Mouse (Mus musculus) spleen, adult 18-20 months (tissue): ENCODE results near the gene Mef2c.
A peak's percentile ranks its signal among the peaks of the same experiment; 100 is the strongest.

Source experiments
- DNase-seq, 2 experiments: peaks; one replicate each; pipeline ENCODE4 v3.0.0; 2022; ENCODE audit warnings: mixed read lengths in 2 of 2

Gene Mef2c

DNA sequence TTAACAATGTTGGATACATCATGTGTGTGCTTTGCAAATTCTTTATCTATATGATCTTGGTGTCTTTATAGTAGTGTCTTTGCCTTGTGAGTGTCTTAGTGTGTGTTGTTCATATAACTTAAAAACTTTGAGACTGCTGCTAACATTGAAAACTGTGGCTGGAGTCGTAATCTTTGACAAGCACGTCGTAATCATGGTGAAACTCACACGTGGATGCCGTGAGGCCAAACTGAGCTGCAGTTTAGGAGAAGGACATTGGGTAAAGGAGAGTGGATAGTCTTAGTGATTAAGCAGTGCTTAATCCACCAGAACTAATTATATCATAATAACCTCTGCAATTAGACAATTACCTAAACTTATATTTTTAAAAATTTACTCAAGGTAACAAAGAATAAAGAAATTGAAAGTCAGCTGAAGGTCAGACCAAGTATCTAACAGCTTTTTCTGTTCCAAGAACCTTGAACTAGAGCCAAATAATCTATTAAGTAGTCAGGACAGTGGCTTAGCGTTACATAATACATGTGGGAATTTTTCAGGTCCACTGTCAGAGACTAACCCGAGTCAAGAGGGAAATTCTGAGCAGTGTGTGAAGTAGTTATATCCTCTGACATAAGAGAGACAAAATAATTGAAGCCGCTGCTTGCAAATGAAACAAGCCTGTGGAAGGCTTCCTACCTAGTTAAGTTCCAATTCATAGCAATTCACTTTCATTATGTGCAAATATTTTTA, 70.2 kb downstream of the Mef2c start:
- DNase-seq = no peak

DNA sequence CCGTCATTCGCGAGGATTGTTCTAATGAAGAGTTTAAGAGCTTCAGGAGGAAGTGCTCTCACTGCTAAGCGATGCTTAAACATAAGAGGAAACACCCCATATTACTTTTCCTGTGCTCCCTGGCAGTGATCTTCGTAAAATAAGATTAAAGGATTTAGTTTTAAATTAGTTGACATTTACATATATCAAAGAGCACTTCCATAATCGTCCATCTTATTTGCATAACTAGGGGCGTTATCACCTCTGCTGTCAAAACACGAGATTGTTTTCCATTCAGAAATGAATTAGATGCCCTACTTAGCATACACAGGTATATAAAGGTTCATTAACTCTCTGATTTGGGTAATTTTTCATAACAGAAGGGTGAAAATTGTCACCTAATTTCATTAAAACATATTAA, 71.0 kb downstream of the Mef2c start:
- no peak for DNase-seq

DNA sequence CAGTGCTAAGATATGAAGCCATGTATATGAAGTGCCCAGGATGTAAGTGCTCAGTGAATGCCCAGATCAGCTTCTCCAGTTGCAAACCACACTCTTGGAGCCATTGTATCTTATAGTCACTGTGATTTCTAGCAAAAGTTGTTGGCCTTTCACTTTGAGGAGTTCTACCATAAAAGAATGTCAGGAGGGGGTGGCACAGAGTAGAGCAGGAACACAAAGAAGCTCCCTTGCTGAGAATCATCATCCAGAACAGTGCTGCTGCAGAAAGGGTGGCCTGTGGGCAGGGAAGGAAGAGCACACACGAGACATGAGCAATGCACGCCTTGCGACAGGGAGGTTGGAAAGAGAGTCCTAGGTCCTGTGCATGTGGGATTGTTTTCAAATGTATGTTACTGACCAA, 75.6 kb downstream of the Mef2c start:
- DNase-seq = no peak

DNA sequence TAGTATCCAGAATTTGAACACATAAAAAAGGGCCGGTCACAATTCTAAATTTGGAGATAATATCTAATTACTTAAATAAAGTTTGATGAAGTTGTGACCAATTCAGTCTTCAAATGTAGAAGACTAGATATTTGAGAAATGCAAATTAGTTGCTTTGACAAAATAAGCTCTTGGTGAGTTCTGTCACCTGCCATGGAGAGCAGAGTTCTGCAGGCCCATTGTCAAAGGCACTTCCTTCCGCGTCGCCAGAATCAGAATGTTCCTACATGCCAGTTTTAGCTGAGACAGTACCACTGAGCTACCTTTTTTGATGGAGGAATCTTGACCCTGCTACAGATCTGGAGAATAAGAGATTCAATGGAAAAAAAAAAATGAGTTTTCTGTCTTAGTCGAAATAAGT, 77.0 kb downstream of the Mef2c start:
- no peak for DNase-seq

DNA sequence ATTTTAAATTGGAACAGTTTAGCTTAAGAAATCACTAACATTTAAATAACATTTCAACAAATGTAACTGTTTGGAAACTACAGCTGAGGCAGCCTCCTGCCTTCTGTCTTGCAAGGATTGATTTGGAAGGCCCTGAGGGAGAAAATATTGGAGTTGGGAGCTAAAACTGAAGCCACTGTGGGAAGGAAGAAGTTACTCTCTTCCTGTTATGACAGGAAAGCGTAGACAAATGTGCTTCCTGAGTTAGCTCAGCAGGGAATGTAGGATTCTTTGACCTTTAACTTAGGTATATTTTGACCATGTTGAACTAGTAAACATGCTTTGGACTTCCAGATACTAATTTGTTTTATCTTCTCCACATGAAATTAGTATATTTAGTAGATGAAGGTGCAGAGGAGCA, 78.7 kb downstream of the Mef2c start:
- DNase-seq = no peak

DNA sequence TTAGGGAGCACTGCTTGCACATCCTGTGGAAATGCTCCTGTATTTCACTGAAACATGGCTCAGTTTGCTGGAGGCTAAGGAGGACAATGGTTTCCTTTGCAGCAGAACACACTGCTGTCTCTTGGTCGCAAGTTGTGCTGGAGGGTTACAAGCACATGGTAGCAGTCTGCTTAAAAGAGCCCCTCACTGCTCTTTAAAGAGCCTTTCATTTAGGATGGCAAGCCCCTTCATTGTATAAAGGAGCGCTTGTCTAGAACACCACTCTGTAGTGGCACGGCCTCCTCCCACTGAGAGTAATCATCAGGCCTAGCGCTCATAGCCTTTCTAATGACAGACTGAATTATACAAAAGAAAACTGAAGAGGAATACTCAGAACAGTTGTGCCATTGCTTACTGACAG, 80.0 kb downstream of the Mef2c start:
- DNase-seq = no peak

DNA sequence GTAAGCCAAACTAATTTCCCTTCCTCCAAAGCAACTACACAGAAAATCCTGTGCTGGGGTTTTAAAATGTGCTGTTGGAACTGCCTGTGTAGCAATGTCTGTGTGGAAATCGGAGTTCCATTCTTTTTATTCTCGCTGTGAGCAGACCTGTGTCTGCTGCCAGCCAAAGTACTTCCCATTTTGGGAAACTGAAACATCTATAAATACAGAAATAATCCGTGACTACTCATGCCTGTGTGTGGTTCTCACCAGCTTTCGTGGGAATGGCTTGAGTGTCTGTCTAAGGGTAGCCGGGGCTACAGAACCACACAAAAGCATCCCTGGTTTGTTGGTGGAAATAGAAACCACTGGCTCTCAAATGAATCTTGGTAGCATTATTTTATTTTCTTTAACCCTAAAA, 81.5 kb downstream of the Mef2c start:
- DNase-seq = no peak

DNA sequence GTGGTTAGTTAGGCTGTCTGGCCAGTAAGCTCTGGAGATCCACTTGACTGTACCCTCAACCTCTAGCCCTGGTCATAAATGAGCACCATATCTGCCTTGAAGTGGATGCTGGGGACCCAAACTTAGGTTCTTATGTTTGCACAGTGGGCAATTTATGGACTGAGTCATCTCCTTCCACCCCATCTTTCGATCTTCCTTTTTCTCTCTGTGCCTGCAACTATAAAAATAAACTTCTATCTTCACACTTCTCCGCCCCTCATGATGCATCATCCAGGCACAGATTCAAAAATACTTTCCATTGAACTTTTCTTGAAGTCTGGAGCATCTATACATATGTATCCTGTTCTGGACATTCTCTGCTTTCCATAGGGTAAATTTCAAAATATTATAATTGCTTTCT, 84.4 kb downstream of the Mef2c start:
- DNase-seq = no peak

DNA sequence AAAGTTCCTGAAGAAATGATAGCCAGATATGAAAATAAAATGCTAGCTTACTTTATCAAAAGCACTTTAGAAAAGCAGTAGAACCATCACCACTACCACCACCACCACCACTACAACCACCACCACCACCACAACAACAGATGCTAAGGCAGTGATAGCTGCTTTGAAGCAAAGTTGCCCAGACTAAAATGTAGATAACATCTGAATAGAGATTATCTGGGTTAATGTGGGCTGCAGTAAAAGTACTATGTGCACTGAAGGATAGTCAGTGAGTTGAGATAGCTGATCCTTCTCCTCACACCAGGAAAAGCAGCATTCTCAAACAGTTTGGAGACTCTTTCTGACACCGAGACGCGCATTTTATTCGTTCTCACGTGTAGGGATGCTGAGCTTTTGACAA, 87.1 kb downstream of the Mef2c start:
- DNase-seq = no peak

DNA sequence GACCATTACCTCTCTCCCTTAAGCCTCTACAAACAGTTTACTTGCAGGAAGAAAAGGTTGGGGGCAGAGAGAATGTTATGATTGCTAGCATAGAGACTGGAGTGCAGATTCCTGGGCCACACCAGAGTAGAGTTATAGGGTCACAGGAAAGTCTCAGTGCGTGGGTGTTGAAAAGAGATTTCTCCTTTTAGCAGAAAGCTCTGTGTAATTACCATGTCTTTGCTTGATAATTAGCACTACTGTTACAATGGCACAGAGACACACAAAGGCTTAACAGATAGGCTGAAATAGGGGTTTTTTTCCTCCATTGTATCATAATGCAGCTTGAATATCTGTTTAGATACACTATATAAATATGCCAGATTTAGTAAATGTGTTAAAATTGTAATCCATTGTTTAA, 91.6 kb downstream of the Mef2c start:
- DNase-seq = no peak

DNA sequence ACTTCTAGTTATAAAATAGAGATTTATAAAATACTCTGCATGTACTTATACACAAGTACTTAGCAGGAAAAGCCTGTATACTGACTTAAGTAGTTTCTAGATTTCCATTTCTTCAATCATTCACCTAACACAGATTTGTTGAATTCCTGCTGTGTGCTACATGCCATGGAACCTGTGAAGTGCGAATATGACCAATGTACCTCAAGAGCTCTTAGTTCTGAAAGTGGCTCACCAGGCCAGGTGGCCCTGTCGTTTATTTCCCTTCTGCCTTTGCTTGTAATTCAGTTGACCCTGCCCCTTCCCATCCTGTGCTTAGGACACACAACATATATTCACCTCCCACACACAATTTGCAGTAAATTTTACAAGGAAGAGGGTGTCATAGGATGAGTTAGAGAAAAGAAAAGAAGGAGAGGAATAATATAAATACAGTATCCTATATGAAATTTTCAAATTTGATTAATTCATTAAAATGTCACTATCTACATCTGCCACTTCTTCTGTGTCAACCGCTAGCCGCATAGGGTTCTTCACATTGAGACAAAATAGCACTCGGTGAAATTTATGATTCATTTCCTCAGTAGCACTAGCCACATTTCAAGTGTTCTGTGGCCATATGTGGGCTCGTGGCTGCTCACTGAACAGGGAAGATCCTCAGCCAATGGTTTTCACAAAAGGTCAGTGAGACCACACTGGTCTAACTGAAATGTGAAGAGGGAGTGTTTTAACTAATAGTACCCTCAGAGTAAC, 93.3 kb downstream of the Mef2c start:
- DNase-seq = no peak

DNA sequence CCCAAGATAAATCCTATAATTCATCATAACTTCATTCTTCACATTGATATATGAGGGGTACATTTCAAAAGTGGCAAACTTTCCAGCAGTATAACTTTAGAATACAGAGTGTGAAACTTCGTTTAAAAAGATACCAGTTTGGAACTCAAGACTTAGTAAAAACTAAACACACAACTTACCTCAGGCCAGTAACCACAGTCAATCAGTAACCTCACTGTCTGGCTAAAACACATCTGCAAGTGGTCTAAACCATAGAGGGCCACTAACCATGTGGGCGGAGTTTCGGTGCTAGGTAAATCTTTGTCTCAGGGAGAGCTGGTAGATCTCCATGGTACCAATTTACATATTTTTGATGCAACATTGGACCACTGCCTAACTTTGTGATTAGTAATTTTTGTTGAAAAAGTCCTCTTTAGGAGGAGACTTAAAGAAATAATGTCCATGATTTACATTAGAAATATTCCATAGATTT, 93.9 kb downstream of the Mef2c start:
- no peak for DNase-seq

DNA sequence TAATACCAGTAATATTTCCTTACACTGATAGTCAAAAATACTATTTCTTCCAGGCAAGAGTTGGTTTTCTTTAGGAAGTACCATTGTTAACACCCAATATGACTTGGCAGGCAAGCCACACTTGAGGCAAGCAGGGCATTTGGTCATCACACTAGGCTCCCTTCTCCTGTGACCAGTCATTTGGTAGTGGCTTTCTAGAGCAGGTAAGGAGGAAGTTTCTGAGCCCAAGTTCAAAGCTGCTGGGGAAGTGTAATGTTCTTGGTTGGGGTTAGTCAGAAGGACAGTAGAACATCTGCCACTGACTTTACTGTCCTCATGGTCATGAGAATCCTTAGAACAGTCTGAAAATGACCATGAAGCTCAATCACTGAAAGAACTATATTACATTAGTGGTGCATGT, 96.5 kb downstream of the Mef2c start:
- no peak for DNase-seq

DNA sequence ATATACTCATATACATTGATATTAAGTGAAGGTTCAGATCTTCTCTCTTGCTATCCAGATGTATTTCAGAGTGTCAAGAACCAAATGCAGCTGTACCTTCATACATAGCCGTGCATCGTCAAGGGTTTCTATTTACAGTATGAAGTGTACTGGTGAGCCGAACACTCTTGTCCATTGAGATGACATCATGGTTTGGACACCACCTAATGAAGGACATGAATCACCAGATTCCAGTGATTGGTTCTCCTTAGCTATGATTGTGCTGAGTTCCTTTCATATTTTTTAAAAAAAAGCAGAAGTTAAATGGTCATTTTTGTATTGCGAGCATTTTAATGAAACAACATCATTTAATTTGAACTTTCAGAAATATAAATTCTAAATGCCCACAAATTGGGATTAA, 97.9 kb downstream of the Mef2c start:
- DNase-seq = no peak

DNA sequence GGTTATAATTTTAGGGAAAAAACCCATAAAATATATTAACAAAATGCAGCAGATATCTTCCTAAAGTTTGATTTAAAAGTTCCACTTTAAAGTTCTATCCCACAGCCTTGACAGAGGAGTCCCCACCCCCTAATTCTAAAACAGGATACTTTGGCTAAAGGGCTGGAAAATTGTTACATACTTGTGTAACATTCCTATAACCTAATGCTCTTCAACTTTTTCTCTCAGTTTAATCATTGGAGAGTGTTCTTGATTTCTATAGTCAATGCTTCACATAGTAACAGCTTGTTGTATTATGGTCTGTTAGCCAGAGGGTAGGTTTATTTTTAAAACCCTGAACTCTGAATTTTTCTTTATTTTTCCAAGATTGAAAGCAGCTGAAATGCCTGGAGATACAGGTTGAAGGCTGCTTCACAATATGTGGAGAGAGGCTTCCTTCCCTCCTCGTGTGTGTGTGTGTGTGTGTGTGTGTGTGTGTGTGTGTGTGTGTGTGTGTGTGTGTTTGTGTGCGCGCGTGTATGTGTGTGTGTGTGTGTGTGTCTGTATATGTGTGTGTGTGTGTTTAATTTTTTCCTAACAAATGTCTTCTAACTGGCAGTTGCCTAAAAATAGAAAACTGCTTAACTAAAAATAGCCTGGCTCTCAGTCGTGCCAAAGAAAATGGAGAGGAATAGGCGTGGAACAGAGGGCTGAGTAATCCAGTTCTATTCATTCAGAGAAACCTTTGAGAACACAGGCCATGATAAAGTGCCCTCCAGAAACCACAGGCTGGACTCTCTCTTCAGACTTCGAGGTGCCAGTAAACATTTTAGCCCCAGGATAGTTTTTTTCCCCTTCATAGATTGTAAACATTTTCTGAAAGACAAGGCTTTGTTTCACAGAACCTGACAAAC, 99.8 kb downstream of the Mef2c start:
- DNase-seq = no peak

DNA sequence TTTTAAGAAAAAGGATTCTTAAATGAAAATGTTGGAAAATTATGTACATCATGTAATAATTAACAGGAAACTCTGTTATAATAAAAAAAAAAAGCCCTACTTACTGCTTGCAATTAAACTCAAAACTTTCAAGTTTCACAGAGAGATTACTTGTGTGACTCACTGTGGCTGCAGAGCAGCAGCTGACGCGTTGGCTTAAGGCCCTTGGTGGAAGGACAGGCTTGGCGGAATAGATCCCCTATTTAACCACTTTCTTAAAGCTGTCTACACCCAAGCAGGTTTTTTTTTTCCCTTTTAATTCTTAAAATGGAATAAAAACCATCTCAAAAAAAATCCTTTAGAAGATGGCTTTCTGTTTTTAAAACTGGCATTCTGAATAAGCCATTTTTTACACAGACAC, 100.5 kb downstream of the Mef2c start:
- no peak for DNase-seq

DNA sequence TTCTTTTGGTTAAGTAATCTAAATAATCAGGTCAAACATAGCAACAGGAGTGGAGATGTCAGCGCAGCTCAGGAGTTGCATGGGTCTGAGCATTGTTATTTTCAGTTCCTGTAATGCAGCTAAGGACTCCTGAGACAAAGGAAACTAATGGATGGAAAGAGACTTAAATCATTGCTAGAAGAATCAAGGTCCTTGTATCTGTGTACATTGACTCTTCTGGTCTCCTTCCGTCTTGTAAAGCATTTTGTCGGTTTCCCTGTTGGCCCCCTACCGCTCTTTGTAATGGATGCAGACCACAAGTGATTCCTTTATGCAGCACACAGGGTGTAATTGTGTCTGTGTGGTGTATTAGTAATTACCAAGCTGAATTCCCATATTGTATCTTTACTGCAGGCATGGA, 101.0 kb downstream of the Mef2c start:
- DNase-seq = no peak

DNA sequence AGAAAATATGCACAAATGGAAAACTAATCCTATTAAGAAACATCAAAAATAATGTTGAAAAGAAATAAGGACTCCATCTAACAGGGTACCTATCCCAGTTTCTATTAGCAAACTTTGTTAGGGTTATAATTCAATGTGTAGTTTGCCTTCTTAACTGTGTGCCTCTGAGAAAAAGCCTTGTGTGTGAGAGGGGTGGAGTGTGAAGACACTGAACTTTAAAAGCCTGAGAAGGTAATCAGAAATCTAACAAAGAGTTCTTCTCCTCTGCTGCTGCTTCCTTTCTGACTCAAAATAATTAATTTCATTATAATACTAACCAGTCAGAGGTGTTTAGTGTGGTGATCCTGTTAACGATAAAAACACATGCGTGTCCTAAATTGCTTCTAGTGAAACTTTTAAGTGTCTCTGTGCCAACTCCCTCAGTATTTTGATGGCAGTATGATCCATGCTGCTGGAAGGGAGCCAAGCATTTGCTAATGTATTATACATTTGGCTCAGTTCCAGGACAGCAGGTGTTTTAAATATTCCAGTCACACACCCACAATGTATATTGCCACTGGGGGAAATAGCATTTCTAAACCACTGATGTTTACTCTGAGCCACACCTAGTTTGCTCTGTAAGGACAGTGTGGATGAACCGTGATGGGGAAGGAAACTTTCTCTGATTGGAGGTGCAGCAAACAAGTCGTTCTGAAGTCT, 104.2 kb downstream of the Mef2c start:
- DNase-seq = no peak

DNA sequence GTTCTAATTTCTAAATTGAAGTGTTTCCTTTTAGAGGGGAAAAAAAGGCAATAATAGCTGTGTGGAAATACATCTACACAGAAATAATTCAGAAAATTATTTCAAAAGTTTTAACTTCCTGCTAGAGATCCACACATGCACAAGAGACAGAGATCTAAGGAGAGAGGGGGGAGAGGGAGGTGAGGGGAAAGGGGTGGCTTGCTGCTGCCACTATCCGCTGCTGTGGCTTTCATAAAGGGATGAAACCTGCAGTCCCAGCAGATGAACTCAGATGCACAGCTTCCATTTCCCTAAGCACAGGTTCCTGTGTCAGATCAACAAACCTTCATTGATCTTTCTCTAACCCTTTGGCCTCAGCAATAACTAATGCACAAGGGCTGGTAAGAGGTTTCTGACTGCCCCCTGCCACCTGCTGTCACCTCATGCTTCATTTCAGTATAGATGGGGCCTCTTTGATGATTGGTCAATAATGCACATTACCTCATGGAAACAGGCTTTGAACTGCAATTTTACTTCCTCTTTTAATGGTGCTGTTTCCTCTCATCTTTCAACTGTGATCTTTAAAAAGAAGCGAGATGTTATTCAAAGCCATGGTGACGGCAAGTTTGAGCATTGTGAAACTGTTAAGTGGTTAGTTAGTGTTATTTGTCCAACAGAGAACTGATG, 105.2 kb downstream of the Mef2c start:
- DNase-seq = peak; percentile 40 to 53

DNA sequence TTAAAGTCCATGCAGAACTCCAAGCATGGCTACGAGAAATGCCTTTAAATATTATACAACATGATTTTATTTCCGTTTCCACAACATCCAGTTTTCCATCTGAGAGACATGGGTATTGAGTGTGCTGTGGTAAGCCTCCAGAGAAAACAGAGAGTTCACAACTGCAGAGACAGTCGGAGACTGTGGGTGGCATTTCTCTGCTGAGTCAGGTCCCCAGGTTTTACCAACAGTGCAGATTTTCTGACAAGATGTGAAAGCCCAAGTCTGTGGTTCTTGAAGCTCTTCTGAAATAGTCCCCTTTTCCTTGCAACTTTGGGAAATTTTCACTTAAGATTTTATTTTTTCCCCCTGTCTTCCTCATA, 105.7 kb downstream of the Mef2c start:
- no peak for DNase-seq

DNA sequence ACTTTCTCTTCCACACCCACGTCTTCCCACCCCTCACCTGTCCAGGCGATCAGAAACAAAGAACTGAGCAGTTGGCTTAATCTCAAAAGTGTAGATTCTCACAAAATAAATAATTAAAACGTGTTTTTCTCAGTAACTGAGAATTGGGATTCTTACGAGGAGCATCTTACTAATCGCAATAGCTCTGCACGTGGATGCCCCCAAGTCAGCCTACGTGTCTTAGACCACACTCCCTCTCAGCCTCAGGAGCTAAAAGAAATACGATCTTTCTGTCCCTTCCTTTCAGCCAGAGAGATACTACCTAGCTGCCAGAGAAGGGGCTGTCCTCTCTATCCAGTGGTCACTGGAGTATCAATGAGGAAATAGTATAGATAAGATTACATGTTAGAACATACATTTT, 106.3 kb downstream of the Mef2c start:
- DNase-seq = no peak

DNA sequence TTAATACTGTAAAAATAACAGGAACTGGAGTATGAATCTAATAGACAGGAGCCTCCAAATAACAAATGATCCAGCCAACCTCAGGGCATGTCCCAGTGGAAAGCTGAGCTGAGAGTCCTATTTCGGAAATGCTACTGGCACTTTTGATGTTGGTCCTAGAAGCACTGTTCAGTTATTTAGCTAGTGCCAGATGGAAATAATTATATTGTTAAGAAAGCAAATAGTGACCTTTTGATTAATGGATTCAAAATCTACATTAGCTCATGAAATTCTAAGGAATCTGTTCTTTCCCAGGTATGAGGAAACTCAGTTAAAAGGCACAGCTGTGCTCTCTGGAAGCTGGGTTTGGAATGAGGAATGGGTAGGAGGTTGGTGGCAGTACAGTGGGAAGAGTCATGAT, 108.4 kb downstream of the Mef2c start:
- no peak for DNase-seq
